Mouse (Mus musculus) bone marrow macrophage, adult 2 months (primary cell): ENCODE measurements around the gene E030018B13Rik. TPM values are rescaled to one million over a fixed set of nuclear protein-coding genes. Genes with fewer than 3 reads are reported as not detected.

Source experiments
- H3K27ac ChIP-seq: 2 replicates; pipeline ENCODE4 v1.5.1; 2012; ENCODE audit warnings: low read depth, low read length; ENCODE audit not compliant: insufficient read depth
- H3K4me1 ChIP-seq: 2 replicates; pipeline ENCODE4 v1.6.1; 2012; ENCODE audit warnings: low read length; ENCODE audit not compliant: control insufficient read depth, insufficient read depth
- H3K4me3 ChIP-seq: 2 replicates; pipeline ENCODE4 v1.5.1; 2012; ENCODE audit warnings: mild to moderate bottlenecking, low read length, moderate library complexity; ENCODE audit not compliant: insufficient read depth
- CTCF ChIP-seq: IDR thresholded peaks from 2 replicates; pipeline ENCODE4 v1.5.1; 2012; ENCODE audit warnings: low read depth, mild to moderate bottlenecking, low read length, moderate library complexity
- POLR2A ChIP-seq: IDR thresholded peaks from 2 replicates; pipeline ENCODE4 v1.6.1; 2012; ENCODE audit warnings: mild to moderate bottlenecking, low read depth, low read length, borderline replicate concordance
- polyA plus RNA-seq: library from polyadenylated mRNA; stranded (reverse); fragments of >200 nt; gene quantifications from 2 replicates; pipeline ENCODE4 v1.2.4, GENCODE M21; 2012; ENCODE audit not compliant: missing spikeins, insufficient read depth, insufficient read length

E030018B13Rik gene
- polyA plus RNA-seq, 1 experiment: not detected

GRCm38 (mm10) chr7:63912924-63913723, 3.5 kb upstream of the E030018B13Rik start:
- TF ChIP-seq CTCF (no peak), POLR2A (no peak)
- Histone ChIP-seq H3K4me1 (peaks cover 82% of the 10 kb centered on the region), H3K4me3 (no peak overlapping the region), H3K27ac (peak overlapping the region; percentile 96)

GRCm38 (mm10) chr7:63913724-63914692, 2.6 kb upstream of the E030018B13Rik start:
- TF ChIP-seq CTCF: no peak
- no peak for TF ChIP-seq POLR2A
- H3K4me1 ChIP-seq: peaks cover 84% of the 10 kb centered on the region
- peak overlapping the region; percentile 96 for H3K27ac ChIP-seq
- no peak overlapping the region for H3K4me3 ChIP-seq

- H3K27ac ChIP-seq: peak overlapping the region; percentile 96
- no peak for TF ChIP-seq CTCF
- TF ChIP-seq POLR2A: no peak
- H3K4me3 ChIP-seq: no peak overlapping the region
- peaks cover 85% of the 10 kb centered on the region for H3K4me1 ChIP-seq
Observed at GRCm38 (mm10) chr7:63914891-63915290, 1.8 kb upstream of the E030018B13Rik start.

GRCm38 (mm10) chr7:63917693-63918092, 1.0 kb downstream of the E030018B13Rik start:
- no peak for TF ChIP-seq CTCF
- no peak for TF ChIP-seq POLR2A
- peaks cover 75% of the 10 kb centered on the region for H3K4me1 ChIP-seq
- H3K4me3 ChIP-seq: no peak overlapping the region
- no peak overlapping the region for H3K27ac ChIP-seq

GRCm38 (mm10) chr7:63918771-63919768, 2.4 kb downstream of the E030018B13Rik start:
- Histone ChIP-seq H3K4me1 (peaks cover 66% of the 10 kb centered on the region), H3K4me3 (no peak overlapping the region), H3K27ac (no peak overlapping the region)
- TF ChIP-seq POLR2A: no peak
- TF ChIP-seq CTCF: no peak

GRCm38 (mm10) chr7:63921909-63922562, 5.4 kb downstream of the E030018B13Rik start:
- Histone ChIP-seq H3K4me1 (peaks cover 64% of the 10 kb centered on the region), H3K4me3 (no peak overlapping the region), H3K27ac (no peak overlapping the region)
- no peak for TF ChIP-seq CTCF
- no peak for TF ChIP-seq POLR2A

- TF ChIP-seq POLR2A (no peak), CTCF (no peak)
- no peak overlapping the region for H3K27ac ChIP-seq
- H3K4me1 ChIP-seq: peaks cover 64% of the 10 kb centered on the region
- H3K4me3 ChIP-seq: no peak overlapping the region
Observed at GRCm38 (mm10) chr7:63922571-63922970, 5.9 kb downstream of the E030018B13Rik start.

- Histone ChIP-seq H3K27ac (no peak overlapping the region), H3K4me3 (no peak overlapping the region), H3K4me1 (peaks cover 62% of the 10 kb centered on the region)
- TF ChIP-seq CTCF (no peak), POLR2A (no peak)
Observed at GRCm38 (mm10) chr7:63922975-63923374, 6.3 kb downstream of the E030018B13Rik start.

GRCm38 (mm10) chr7:63924151-63924550, 7.5 kb downstream of the E030018B13Rik start:
- peaks cover 56% of the 10 kb centered on the region for H3K4me1 ChIP-seq
- H3K27ac ChIP-seq: no peak overlapping the region
- TF ChIP-seq CTCF (no peak), POLR2A (no peak)
- H3K4me3 ChIP-seq: no peak overlapping the region
